Mouse (Mus musculus): ENCODE data around the gene 9630041A04Rik. TPM values are rescaled to one million over a fixed set of nuclear protein-coding genes. Genes with fewer than 3 reads are reported as not detected.

9630041A04Rik gene
- polyA plus RNA-seq, 1 experiment from 2014 or later, result not detected

DNA sequence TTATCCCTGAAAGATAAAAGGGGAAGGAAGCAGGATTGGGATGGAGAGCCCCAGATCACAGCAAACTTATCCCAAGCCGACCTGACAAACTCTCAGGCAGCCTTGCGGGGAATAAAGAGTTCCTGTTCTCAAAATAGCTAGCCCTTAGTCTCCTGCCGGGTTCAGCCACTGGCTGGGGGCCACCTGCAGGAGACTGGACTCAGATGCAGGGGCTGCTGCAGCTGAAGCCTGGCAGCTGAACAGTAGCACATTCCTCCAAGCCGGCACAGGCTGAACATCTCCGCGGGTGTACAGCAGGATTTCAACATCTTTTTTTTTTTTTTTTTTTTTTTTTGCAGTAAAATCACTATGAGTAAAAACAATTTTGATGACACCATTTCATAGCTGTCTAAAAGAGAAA lies 110.2 kb downstream of the 9630041A04Rik start:
- Histone ChIP-seq H3K4me3 (replicated peaks) (no peak overlapping the region), H3K9me3 (no peaks in the 10 kb centered on the region), H3K27ac (no peak overlapping the region), H3K9ac (no peak overlapping the region), H3K4me1 (no peaks in the 10 kb centered on the region), H3K4me2 (no peak overlapping the region), H3K27me3 (replicated peaks) (no peaks in the 10 kb centered on the region), H3K36me3 (no peaks in the 10 kb centered on the region)
- no peak for ATAC-seq (ENCODE audit: insufficient read depth, low FRiP score, low read depth)
- WGBS, result 29% methylated on average over 6 of the region's 6 CpGs

DNA sequence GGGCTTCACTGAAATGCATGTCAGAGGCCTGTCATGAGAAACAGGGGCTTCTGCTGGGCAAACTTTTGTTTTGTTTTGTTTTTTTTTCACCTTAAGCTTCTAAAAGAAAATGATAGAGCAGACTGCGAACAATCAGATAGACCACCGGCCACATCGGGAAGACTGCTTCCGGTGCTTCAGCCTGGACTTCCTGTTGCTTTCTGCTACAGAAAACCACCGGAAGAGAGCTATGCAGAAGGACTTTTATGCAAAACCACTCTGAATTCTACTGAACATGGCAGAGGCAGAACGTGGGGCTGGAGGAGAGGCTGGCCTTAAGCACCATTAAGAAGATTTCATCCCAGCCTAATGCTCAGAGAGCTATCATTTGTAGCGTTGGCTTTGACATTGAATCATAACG lies 110.7 kb downstream of the 9630041A04Rik start:
- no peak for ATAC-seq (ENCODE audit: insufficient read depth, low FRiP score, low read depth)
- Histone ChIP-seq H3K4me1 (no peaks in the 10 kb centered on the region), H3K4me3 (replicated peaks) (no peak overlapping the region), H3K36me3 (no peaks in the 10 kb centered on the region), H3K9ac (no peak overlapping the region), H3K9me3 (no peaks in the 10 kb centered on the region), H3K27me3 (replicated peaks) (no peaks in the 10 kb centered on the region), H3K4me2 (no peak overlapping the region), H3K27ac (no peak overlapping the region)
- WGBS, result 63% methylated on average over 8 of the region's 8 CpGs

DNA sequence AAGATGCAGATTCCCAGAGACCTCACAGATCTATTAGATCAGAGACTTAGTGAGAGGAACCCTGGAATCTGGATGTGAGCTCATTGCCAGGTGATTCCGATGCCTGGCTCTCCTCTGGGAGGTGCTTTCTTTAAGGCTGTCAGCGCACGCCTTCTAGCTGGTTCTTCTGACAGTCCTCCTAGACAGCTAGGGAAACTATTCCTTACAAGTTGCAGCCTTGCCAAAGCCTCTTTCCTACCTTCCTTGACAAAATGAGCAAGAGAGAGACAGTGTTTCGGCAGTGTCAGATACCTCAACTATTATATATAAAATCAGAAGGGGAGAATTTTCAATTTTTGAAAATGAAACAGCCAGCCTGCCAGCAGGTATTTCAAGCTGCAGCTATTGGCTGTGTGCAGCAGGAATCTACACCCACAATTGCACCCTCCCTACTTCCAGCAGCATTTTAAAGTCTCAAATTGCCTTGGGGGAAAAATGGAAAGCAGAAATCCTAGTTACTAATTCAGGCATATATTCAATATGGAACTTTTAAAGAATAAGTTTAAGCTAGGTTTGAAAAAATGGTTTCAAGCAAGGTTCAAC lies 115.3 kb downstream of the 9630041A04Rik start:
- H3K4me1 ChIP-seq, result no peaks in the 10 kb centered on the region
- 79% methylated on average over 4 of the region's 4 CpGs for WGBS
- H3K27me3 ChIP-seq (replicated peaks), result no peaks in the 10 kb centered on the region
- no peak overlapping the region for H3K4me3 ChIP-seq (replicated peaks)
- no peak for ATAC-seq (ENCODE audit: insufficient read depth, low FRiP score, low read depth)
- H3K9ac ChIP-seq, result no peak overlapping the region
- H3K36me3 ChIP-seq, result no peaks in the 10 kb centered on the region
- no peak overlapping the region for H3K27ac ChIP-seq
- H3K9me3 ChIP-seq, result no peaks in the 10 kb centered on the region
- H3K4me2 ChIP-seq, result no peak overlapping the region

GRCm38 (mm10) chr9:101981161-101981560 lies 119.5 kb downstream of the 9630041A04Rik start:
- WGBS, result 80% methylated on average over 2 of the region's 2 CpGs
- Histone ChIP-seq H3K9ac (no peak overlapping the region), H3K36me3 (no peaks in the 10 kb centered on the region), H3K4me1 (no peaks in the 10 kb centered on the region), H3K4me3 (replicated peaks) (no peak overlapping the region), H3K9me3 (no peaks in the 10 kb centered on the region), H3K27ac (no peak overlapping the region), H3K27me3 (replicated peaks) (no peaks in the 10 kb centered on the region), H3K4me2 (no peak overlapping the region)
- no peak for ATAC-seq (ENCODE audit: insufficient read depth, low FRiP score, low read depth)

GRCm38 (mm10) chr9:101982378-101982777 lies 120.7 kb downstream of the 9630041A04Rik start:
- Histone ChIP-seq H3K27ac (no peak overlapping the region), H3K27me3 (replicated peaks) (no peaks in the 10 kb centered on the region), H3K4me2 (no peak overlapping the region), H3K9me3 (no peaks in the 10 kb centered on the region), H3K4me3 (replicated peaks) (no peak overlapping the region), H3K4me1 (no peaks in the 10 kb centered on the region), H3K36me3 (no peaks in the 10 kb centered on the region), H3K9ac (no peak overlapping the region)
- 80% methylated on average over 7 of the region's 7 CpGs for WGBS
- no peak for ATAC-seq (ENCODE audit: insufficient read depth, low FRiP score, low read depth)

- no peaks in the 10 kb centered on the region for H3K9me3 ChIP-seq
- H3K27me3 ChIP-seq (replicated peaks), result no peaks in the 10 kb centered on the region
- H3K4me1 ChIP-seq, result no peaks in the 10 kb centered on the region
- no peak overlapping the region for H3K4me3 ChIP-seq (replicated peaks)
- no peak for ATAC-seq (ENCODE audit: insufficient read depth, low FRiP score, low read depth)
- no peak overlapping the region for H3K9ac ChIP-seq
- H3K4me2 ChIP-seq, result no peak overlapping the region
- 70% methylated on average over 2 of the region's 2 CpGs for WGBS
- H3K27ac ChIP-seq, result no peak overlapping the region
- H3K36me3 ChIP-seq, result no peaks in the 10 kb centered on the region
Observed at GRCm38 (mm10) chr9:101986910-101987309, 125.3 kb downstream of the 9630041A04Rik start.

GRCm38 (mm10) chr9:101990032-101990431 lies 128.4 kb downstream of the 9630041A04Rik start:
- Histone ChIP-seq H3K9ac (no peak overlapping the region), H3K27ac (no peak overlapping the region), H3K27me3 (replicated peaks) (no peaks in the 10 kb centered on the region), H3K4me1 (no peaks in the 10 kb centered on the region), H3K4me2 (no peak overlapping the region), H3K36me3 (no peaks in the 10 kb centered on the region), H3K4me3 (replicated peaks) (no peak overlapping the region), H3K9me3 (no peaks in the 10 kb centered on the region)
- no peak for ATAC-seq (ENCODE audit: insufficient read depth, low FRiP score, low read depth)
- WGBS, result 71% methylated on average over 6 of the region's 6 CpGs

GRCm38 (mm10) chr9:101990836-101991235 lies 129.2 kb downstream of the 9630041A04Rik start:
- 85% methylated on average over 12 of the region's 12 CpGs for WGBS
- no peaks in the 10 kb centered on the region for H3K27me3 ChIP-seq (replicated peaks)
- H3K4me3 ChIP-seq (replicated peaks), result no peak overlapping the region
- no peak overlapping the region for H3K9ac ChIP-seq
- H3K4me1 ChIP-seq, result no peaks in the 10 kb centered on the region
- H3K36me3 ChIP-seq, result no peaks in the 10 kb centered on the region
- H3K27ac ChIP-seq, result no peak overlapping the region
- no peak for ATAC-seq (ENCODE audit: insufficient read depth, low FRiP score, low read depth)
- no peaks in the 10 kb centered on the region for H3K9me3 ChIP-seq
- no peak overlapping the region for H3K4me2 ChIP-seq
